Mouse (Mus musculus) CH12.LX (cell line): Measurements from ENCODE around the gene Slc44a3. TPM values are rescaled to one million over a fixed set of nuclear protein-coding genes. Genes with fewer than 3 reads are reported as not detected.
A peak's percentile ranks its signal among the peaks of the same experiment; 100 is the strongest.

Experiments
- DNase-seq: peaks from one replicate; pipeline ENCODE4 v3.0.0-alpha.2; 2013; ENCODE audit errors: extremely low read depth
- H3K27ac ChIP-seq: 2 replicates; pipeline ENCODE4 v1.5.1; 2012; ENCODE audit warnings: low read depth, mild to moderate bottlenecking, control low read depth, moderate library complexity; ENCODE audit not compliant: insufficient read depth
- H3K27me3 ChIP-seq: replicated peaks from 2 replicates; pipeline ENCODE3; 2012; ENCODE audit warnings: inconsistent platforms
- H3K36me3 ChIP-seq, 2 experiments: replicated peaks in 1 of 2; 2 replicates each; pipeline versions ENCODE3 to v1.6.1; 2012; ENCODE audit warnings: inconsistent platforms in 1 of 2, low read length in 1 of 2, mild to moderate bottlenecking in 1 of 2, mixed read lengths in 1 of 2, moderate library complexity in 1 of 2; ENCODE audit not compliant: control insufficient read depth in 1 of 2, insufficient read depth in 1 of 2
- H3K4me1 ChIP-seq, 2 experiments: 2 replicates each; pipeline ENCODE4 v1.6.1; 2012; ENCODE audit warnings: inconsistent platforms in 1 of 2, moderate library complexity in 1 of 2; ENCODE audit not compliant: insufficient read depth in 2 of 2, control insufficient read depth in 1 of 2
- H3K4me2 ChIP-seq: 2 replicates; pipeline ENCODE4 v1.6.1; 2012; ENCODE audit warnings: low read depth, mild to moderate bottlenecking, control low read depth; ENCODE audit not compliant: poor library complexity, insufficient read depth, severe bottlenecking
- H3K4me3 ChIP-seq, 3 experiments: fragments of 150-350 bp in 1 of 3; sonication (generic) in 1 of 3; replicated peaks in 1 of 3; 2 replicates each; pipeline versions ENCODE3 to v1.5.1; 2011 to 2012; ENCODE audit warnings: low read depth in 2 of 3, low read length in 2 of 3, mild to moderate bottlenecking in 2 of 3, moderate library complexity in 2 of 3, control low read depth in 1 of 3, improper control_type of control experiment in 1 of 3, inconsistent platforms in 1 of 3, mixed read lengths in 1 of 3; ENCODE audit not compliant: poor library complexity in 1 of 3
- H3K79me2 ChIP-seq: replicated peaks from 2 replicates; pipeline ENCODE4 v1.6.1; 2012; ENCODE audit warnings: mild to moderate bottlenecking, moderate library complexity; ENCODE audit not compliant: control insufficient read depth, poor library complexity, insufficient read depth, severe bottlenecking; ENCODE audit errors: extremely low read depth
- H3K9ac ChIP-seq: 2 replicates; pipeline ENCODE4 v1.6.1; 2012; ENCODE audit warnings: low read depth, mild to moderate bottlenecking, control low read depth, moderate library complexity; ENCODE audit not compliant: insufficient read depth
- H3K9me3 ChIP-seq: replicated peaks from 2 replicates; pipeline ENCODE3; 2012; ENCODE audit warnings: low read length, inconsistent platforms, mixed read lengths
- CTCF ChIP-seq, 2 experiments: IDR thresholded peaks in 1 of 2; conservative IDR thresholded peaks in 1 of 2; 2 replicates each; pipeline ENCODE4 v1.5.1; 2011 to 2012; ENCODE audit warnings: low read depth in 2 of 2, low read length in 2 of 2, improper control_type of control experiment in 1 of 2, inconsistent platforms in 1 of 2, mild to moderate bottlenecking in 1 of 2, moderate library complexity in 1 of 2
- E2F4 ChIP-seq: IDR thresholded peaks from 2 replicates; pipeline ENCODE4 v1.6.1; 2011; ENCODE audit warnings: low read depth, low read length, improper control_type of control experiment; ENCODE audit not compliant: insufficient replicate concordance
- EP300 ChIP-seq: IDR thresholded peaks from 2 replicates; pipeline ENCODE4 v1.6.1; 2011; ENCODE audit warnings: low read length, improper control_type of control experiment
- ETS1 ChIP-seq: conservative IDR thresholded peaks from 2 replicates; pipeline ENCODE4 v1.6.1; 2012; ENCODE audit warnings: low read depth, mild to moderate bottlenecking, inconsistent platforms, low read length, improper control_type of control experiment, moderate library complexity
- GABPA ChIP-seq: IDR thresholded peaks from 2 replicates; pipeline ENCODE4 v1.6.1; 2012; ENCODE audit warnings: low read depth, low read length, improper control_type of control experiment, inconsistent platforms; ENCODE audit not compliant: insufficient replicate concordance
- HCFC1 ChIP-seq: IDR thresholded peaks from 2 replicates; pipeline ENCODE4 v1.6.1; 2012; ENCODE audit warnings: low read depth, mild to moderate bottlenecking, inconsistent platforms, low read length, improper control_type of control experiment
- JUND ChIP-seq: conservative IDR thresholded peaks from 2 replicates; pipeline ENCODE4 v1.6.1; 2011; ENCODE audit warnings: low read depth, low read length, improper control_type of control experiment
- MAFK ChIP-seq: IDR thresholded peaks from 2 replicates; pipeline ENCODE4 v1.6.1; 2011; ENCODE audit warnings: low read length, improper control_type of control experiment; ENCODE audit not compliant: insufficient replicate concordance
- MAX ChIP-seq: IDR thresholded peaks from 2 replicates; pipeline ENCODE4 v1.6.1; 2011; ENCODE audit warnings: low read length, improper control_type of control experiment
- MAZ ChIP-seq: IDR thresholded peaks from 2 replicates; pipeline ENCODE4 v1.6.1; 2012; ENCODE audit warnings: low read depth, mild to moderate bottlenecking, inconsistent platforms, low read length, improper control_type of control experiment, moderate library complexity
- PAX5 ChIP-seq: IDR thresholded peaks from 2 replicates; pipeline ENCODE4 v1.6.1; 2012; ENCODE audit warnings: low read length, inconsistent platforms, mixed read lengths
- POLR2AphosphoS2 ChIP-seq: IDR thresholded peaks from 2 replicates; pipeline ENCODE4 v1.6.1; 2011; ENCODE audit warnings: low read depth, low read length, improper control_type of control experiment
- RCOR1 ChIP-seq: conservative IDR thresholded peaks from 2 replicates; pipeline ENCODE4 v1.6.1; 2012; ENCODE audit warnings: low read depth, mild to moderate bottlenecking, inconsistent platforms, low read length, improper control_type of control experiment
- SIN3A ChIP-seq: IDR thresholded peaks from 2 replicates; pipeline ENCODE4 v1.6.1; 2012; ENCODE audit warnings: low read length, improper control_type of control experiment, inconsistent platforms
- SMC3 ChIP-seq: IDR thresholded peaks from 2 replicates; pipeline ENCODE4 v1.6.1; 2011; ENCODE audit warnings: low read depth, low read length, improper control_type of control experiment
- TCF12 ChIP-seq: IDR thresholded peaks from 2 replicates; pipeline ENCODE4 v1.6.1; 2014; ENCODE audit warnings: low read depth, mild to moderate bottlenecking, inconsistent platforms, low read length, improper control_type of control experiment
- UBTF ChIP-seq: IDR thresholded peaks from 2 replicates; pipeline ENCODE4 v1.6.1; 2012; ENCODE audit warnings: low read depth, mild to moderate bottlenecking, inconsistent platforms, low read length, improper control_type of control experiment, moderate library complexity
- USF2 ChIP-seq: conservative IDR thresholded peaks from 2 replicates; pipeline ENCODE4 v1.6.1; 2011; ENCODE audit warnings: low read depth, low read length, improper control_type of control experiment
- ZC3H11A ChIP-seq: IDR thresholded peaks from 2 replicates; pipeline ENCODE4 v1.6.1; 2012; ENCODE audit warnings: low read depth, mild to moderate bottlenecking, inconsistent platforms, low read length, improper control_type of control experiment
- ZMIZ1 ChIP-seq: IDR thresholded peaks from 2 replicates; pipeline ENCODE4 v1.6.1; 2012; ENCODE audit warnings: low read depth, mild to moderate bottlenecking, inconsistent platforms, low read length, improper control_type of control experiment
- dilution Hi-C: fragments of 300-500 bp; cut with MboI; formaldehyde crosslinking; loops from 2 replicates; pipeline ENCODE4 v1.14.3; 2020; ENCODE audit warnings: low sequenced_read_pairs; ENCODE audit not compliant: extremely low pct_unique_long_range_greater_than_20kb, extremely low pct_ligation_motif_present
- in situ Hi-C: fragments of 300-500 bp; cut with MboI; formaldehyde crosslinking; loops from 3 replicates; pipeline ENCODE4 v1.14.3; 2019; ENCODE audit warnings: low sequenced_read_pairs, low pct_ligation_motif_present, low pct_unique_long_range_greater_than_20kb, mixed read lengths
- polyA plus RNA-seq: library from polyadenylated mRNA; unstranded; fragments of >175 nt; gene quantifications from 2 replicates; pipeline ENCODE4 v1.2.1, GENCODE M21; 2012; ENCODE audit warnings: low read depth; ENCODE audit not compliant: insufficient read length
- total RNA-seq, 2 experiments: library from RNA; depleted of rRNA; stranded (reverse); fragments of 300-350 nt in 1 of 2; fragments of >200 nt in 1 of 2; gene quantifications; 2 replicates each; pipeline ENCODE4 v1.2.3; 2012 to 2014

Gene Slc44a3
- total and polyA plus RNA-seq, 3 experiments: not detected

DNA sequence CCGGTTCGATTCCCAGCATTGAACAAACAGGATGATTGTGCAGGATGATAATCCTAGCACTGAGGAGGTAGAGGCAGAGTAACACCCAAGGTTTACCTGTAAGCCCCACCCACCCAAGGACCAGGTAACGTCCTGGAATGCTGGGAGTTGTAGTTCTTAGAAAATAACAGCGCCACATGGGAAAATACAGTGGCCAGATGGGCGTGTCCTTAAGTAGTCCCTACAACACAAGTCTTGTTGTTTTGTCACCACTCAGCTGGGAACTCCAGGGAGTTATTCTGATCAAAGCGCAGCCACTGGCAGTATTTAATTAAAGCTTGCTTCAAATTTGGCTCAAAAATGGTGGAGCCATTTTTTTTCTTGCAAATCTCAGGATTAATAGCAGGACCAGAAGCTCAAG, 44.2 kb upstream of the Slc44a3 start:
- peaks cover 3 to 32% of the 10 kb centered on the region in 2 experiments for H3K4me1 ChIP-seq
- H3K9ac ChIP-seq: no peak overlapping the region
- H3K27me3 ChIP-seq: no peaks in the 10 kb centered on the region
- TF ChIP-seq ETS1: no peak
- TF ChIP-seq HCFC1: peak; percentile 41
- H3K27ac ChIP-seq: no peak overlapping the region
- in situ Hi-C loops (no loop called here), dilution Hi-C loops (no loop called here)
- H3K4me2 ChIP-seq: no peak overlapping the region
- H3K79me2 ChIP-seq: no peaks in the 10 kb centered on the region
- H3K9me3 ChIP-seq: peaks cover 10% of the 10 kb centered on the region
- no peaks in the 10 kb centered on the region for H3K36me3 ChIP-seq
- DNase-seq: no peak
- H3K4me3 ChIP-seq: no peak overlapping the region

DNA sequence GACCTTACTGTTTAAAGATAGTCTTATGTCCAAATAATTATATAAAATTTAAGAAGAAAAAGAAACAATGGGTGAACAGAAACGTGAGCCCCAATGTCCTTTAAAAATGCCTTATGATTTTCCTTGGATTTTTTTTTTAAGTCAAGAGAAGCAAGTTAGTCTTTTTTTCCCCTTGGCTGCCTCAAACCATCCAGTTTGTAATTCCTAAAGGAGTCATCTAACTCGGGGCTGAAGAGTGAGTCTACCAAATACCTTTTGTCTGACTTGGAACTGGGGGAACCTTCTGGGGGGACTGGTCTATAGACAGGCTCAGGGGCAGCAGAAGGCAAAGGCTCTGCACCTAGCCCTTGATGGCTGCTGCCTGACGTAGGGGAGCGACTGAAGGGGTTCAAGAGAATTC, 42.2 kb upstream of the Slc44a3 start:
- DNase-seq: no peak
- H3K27me3 ChIP-seq: no peaks in the 10 kb centered on the region
- H3K27ac ChIP-seq: no peak overlapping the region
- no peak overlapping the region for H3K9ac ChIP-seq
- peaks cover 10% of the 10 kb centered on the region for H3K9me3 ChIP-seq
- dilution Hi-C loops (no loop called here), in situ Hi-C loops (no loop called here)
- no peak overlapping the region for H3K4me2 ChIP-seq
- H3K79me2 ChIP-seq: no peaks in the 10 kb centered on the region
- peaks cover 12 to 40% of the 10 kb centered on the region in 2 experiments for H3K4me1 ChIP-seq
- no peaks in the 10 kb centered on the region for H3K36me3 ChIP-seq
- no peak overlapping the region for H3K4me3 ChIP-seq
- TF ChIP-seq MAZ: no peak
- no peak for TF ChIP-seq PAX5
- TF ChIP-seq SIN3A: no peak
- TF ChIP-seq CTCF (conservative IDR thresholded peaks at IDR 0.05 in 1 of 2, IDR thresholded peaks at IDR 0.05 in 1 of 2; ENCODE audit: low read depth in 2 of 2, low read length in 2 of 2): no peak
- no peak for TF ChIP-seq ZC3H11A
- TF ChIP-seq SMC3: no peak
- TF ChIP-seq E2F4: no peak
- no peak for TF ChIP-seq ZMIZ1
- TF ChIP-seq ETS1: no peak
- TF ChIP-seq POLR2AphosphoS2: no peak
- no peak for TF ChIP-seq MAFK
- no peak for TF ChIP-seq RCOR1
- TF ChIP-seq USF2: no peak
- no peak for TF ChIP-seq MAX
- TF ChIP-seq TCF12: no peak
- TF ChIP-seq JUND: no peak
- TF ChIP-seq EP300: no peak
- no peak for TF ChIP-seq UBTF
- no peak for TF ChIP-seq GABPA
- no peak for TF ChIP-seq HCFC1
